Mouse (Mus musculus) heart, postnatal 0 days (tissue): Measurements from ENCODE around the gene P3h4.

Source experiments
- CTCF ChIP-seq: IDR thresholded peaks from 2 replicates; pipeline ENCODE4 v1.5.1; 2016; ENCODE audit warnings: antibody characterized with exemption, control low read depth, low read depth
- EP300 ChIP-seq: IDR thresholded peaks from 2 replicates; pipeline ENCODE4 v1.6.1; 2016; ENCODE audit warnings: antibody characterized with exemption, low read depth

DNA sequence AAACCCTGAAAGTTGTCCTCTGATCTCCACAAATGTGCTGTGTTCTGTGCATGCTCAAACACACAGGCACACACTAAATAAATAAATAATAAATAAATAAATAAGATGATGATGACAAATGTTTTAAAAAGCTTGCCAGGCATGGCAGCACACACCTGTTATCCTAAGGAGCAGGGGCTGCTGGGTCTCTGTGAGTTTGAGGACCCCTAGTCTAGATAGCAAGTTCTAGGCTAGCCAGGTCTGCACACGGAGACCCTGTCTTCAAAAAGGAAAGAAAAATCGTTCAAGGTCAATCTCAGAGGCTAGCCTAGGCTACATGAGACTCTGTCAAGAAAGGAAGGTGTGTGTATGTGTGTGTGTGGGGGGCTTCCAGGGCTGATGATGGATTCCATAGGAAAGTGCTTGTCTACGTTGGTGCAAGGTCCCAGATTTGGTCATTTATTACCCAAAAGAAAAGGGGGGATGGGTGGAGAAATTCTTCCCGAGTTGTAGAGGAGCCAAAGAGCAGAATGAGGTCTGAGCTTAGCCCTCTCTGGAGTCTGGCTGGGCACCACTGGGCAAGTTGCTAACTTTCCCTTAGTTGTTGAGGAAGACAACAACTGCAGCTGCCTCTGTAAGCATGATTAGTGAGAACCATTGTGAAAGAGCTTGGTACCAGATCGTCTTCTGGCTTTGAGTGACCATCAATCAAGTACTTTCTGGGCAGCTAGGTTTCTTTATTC, 20.1 kb downstream of the P3h4 start:
- TF ChIP-seq CTCF (no peak), EP300 (no peak)
